ENCODE assay signal across 36 mouse cellular contexts in the genomic region with DNA sequence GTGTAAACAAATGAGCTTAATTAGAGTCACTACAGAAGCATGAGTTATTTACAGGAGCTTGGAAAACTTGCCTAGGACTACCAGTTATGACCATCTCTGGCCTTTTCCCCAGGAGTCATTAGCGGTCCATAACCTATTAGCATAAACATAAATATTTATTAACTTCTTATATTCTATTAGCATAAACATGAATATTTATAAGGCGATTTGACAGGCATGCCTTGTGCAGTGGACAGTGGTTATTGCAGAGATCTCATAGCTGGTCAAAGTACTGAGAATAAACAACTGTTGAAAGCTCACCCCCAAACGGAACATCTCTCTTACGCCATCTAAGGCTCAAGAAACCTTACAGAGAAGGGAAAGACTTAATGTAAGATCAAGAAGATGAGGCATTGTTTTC. TPM values are rescaled to one million over a fixed set of nuclear protein-coding genes. Genes with fewer than 3 reads are reported as not detected.
"Had no signal": no experiment of that assay in that cellular context is flagged by ENCODE, and none has a peak within 500 bp of the region (broad histone marks: within the 10 kb centered on the region; RNA-seq: fewer than 3 reads in every experiment).

No protein-coding gene starts in this region.

- H3K4me2 ChIP-seq: heart, embryonic 11.5 days; heart, embryonic 13.5 days; heart, embryonic 15.5 days; hindbrain, embryonic 15.5 days; limb, embryonic 12.5 days; liver, embryonic 11.5 days had no signal

- H3K27me3 ChIP-seq: heart, embryonic 15.5 days had no signal

- ATAC-seq: forebrain, postnatal 0 days; intestine, embryonic 16.5 days had no signal

- H3K4me3 ChIP-seq: heart, adult 2 months; heart, embryonic 13.5 days; heart, embryonic 15.5 days; hindbrain, embryonic 15.5 days; layer of hippocampus, adult 2 months; left cerebral cortex, adult 2 months; limb, embryonic 10.5 days; limb, embryonic 12.5 days had no signal

- H3K9me3 ChIP-seq: heart, embryonic 13.5 days; heart, embryonic 15.5 days; hindbrain, embryonic 15.5 days; limb, embryonic 10.5 days; limb, embryonic 12.5 days had no signal

- H3K9ac ChIP-seq: heart, embryonic 13.5 days; heart, embryonic 15.5 days; hindbrain, embryonic 15.5 days; limb, embryonic 12.5 days had no signal

- H3K4me1 ChIP-seq: heart, embryonic 13.5 days; heart, embryonic 15.5 days; hindbrain, embryonic 15.5 days; limb, embryonic 10.5 days; limb, embryonic 12.5 days had no signal

- H3K36me3 ChIP-seq: heart, embryonic 13.5 days; heart, embryonic 15.5 days; hindbrain, embryonic 15.5 days; limb, embryonic 10.5 days; limb, embryonic 12.5 days had no signal

- DNase-seq: forebrain, postnatal 0 days; gastrocnemius, postnatal 14 days; gastrocnemius, postnatal 36 days; heart, adult 11 months; heart, adult 2 months; heart, postnatal 14 days; heart, postnatal 36 days; kidney, adult 11 months; kidney, adult 8-10 months; kidney, postnatal 10 days; kidney, postnatal 25 days; kidney, postnatal 4 days; liver had no signal

- H3K27ac ChIP-seq: heart, adult 2 months; heart, embryonic 13.5 days; heart, embryonic 15.5 days; hindbrain, embryonic 15.5 days; layer of hippocampus, adult 2 months; left cerebral cortex, adult 2 months; limb, embryonic 10.5 days; limb, embryonic 12.5 days had no signal

RNA-seq across cellular contexts. Expression of a gene that starts 4.4 kb away (rescaled TPM):
- total RNA-seq: forebrain, postnatal 0 days; gastrocnemius, adult 18-20 months; gastrocnemius, adult 8-10 months; gastrocnemius, postnatal 14 days; gastrocnemius, postnatal 36 days; heart, adult 2 months; heart, postnatal 14 days; heart, postnatal 36 days; hematopoietic stem cell, adult 5-6 weeks; layer of hippocampus, postnatal 10 days; left cerebral cortex, adult 2 months; left cerebral cortex, postnatal 14 days; left cerebral cortex, postnatal 36 days had no signal
- polyA plus RNA-seq: forebrain, postnatal 0 days; gonadal fat pad, adult 2 months; heart, adult 2 months; heart, embryonic 11.5 days; heart, embryonic 13.5 days; heart, embryonic 15.5 days; heart, postnatal 0 days; hindbrain, embryonic 15.5 days; intestine, embryonic 14.5 days; intestine, embryonic 16.5 days; kidney, embryonic 14.5 days; kidney, embryonic 16.5 days; limb, embryonic 10.5 days; limb, embryonic 12.5 days; limb, embryonic 14.5 days; liver, embryonic 11.5 days had no signal

RNA-seq across cellular contexts. Expression of a gene that starts 7.6 kb away (rescaled TPM):
- total RNA-seq: forebrain, postnatal 0 days; gastrocnemius, adult 18-20 months; gastrocnemius, adult 8-10 months; gastrocnemius, postnatal 14 days; gastrocnemius, postnatal 36 days; heart, adult 2 months; heart, postnatal 14 days; heart, postnatal 36 days; hematopoietic stem cell, adult 5-6 weeks; layer of hippocampus, adult 2 months; layer of hippocampus, postnatal 10 days; layer of hippocampus, postnatal 25 days; left cerebral cortex, adult 2 months; left cerebral cortex, postnatal 14 days; left cerebral cortex, postnatal 36 days had no signal
- polyA plus RNA-seq: forebrain, postnatal 0 days; gonadal fat pad, adult 2 months; heart, adult 2 months; heart, embryonic 11.5 days; heart, embryonic 13.5 days; heart, embryonic 15.5 days; heart, postnatal 0 days; hindbrain, embryonic 15.5 days; intestine, embryonic 14.5 days; intestine, embryonic 16.5 days; kidney, embryonic 14.5 days; kidney, embryonic 16.5 days; limb, embryonic 10.5 days; limb, embryonic 12.5 days; limb, embryonic 14.5 days; liver, embryonic 11.5 days had no signal

RNA-seq across cellular contexts. Expression of a gene that starts 19.0 kb away (rescaled TPM):
- total RNA-seq: forebrain, postnatal 0 days; gastrocnemius, adult 18-20 months; gastrocnemius, adult 8-10 months; gastrocnemius, postnatal 14 days; gastrocnemius, postnatal 36 days; heart, adult 2 months; heart, postnatal 14 days; heart, postnatal 36 days; hematopoietic stem cell, adult 5-6 weeks; layer of hippocampus, adult 2 months; layer of hippocampus, postnatal 10 days; layer of hippocampus, postnatal 25 days; left cerebral cortex, adult 2 months; left cerebral cortex, postnatal 14 days; left cerebral cortex, postnatal 36 days had no signal
- polyA plus RNA-seq: forebrain, postnatal 0 days; gonadal fat pad, adult 2 months; heart, adult 2 months; heart, embryonic 11.5 days; heart, embryonic 13.5 days; heart, embryonic 15.5 days; heart, postnatal 0 days; hindbrain, embryonic 15.5 days; intestine, embryonic 14.5 days; intestine, embryonic 16.5 days; kidney, embryonic 14.5 days; kidney, embryonic 16.5 days; limb, embryonic 10.5 days; limb, embryonic 12.5 days; limb, embryonic 14.5 days; liver, embryonic 11.5 days had no signal

RNA-seq across cellular contexts. Expression of a gene that starts 27.6 kb away (rescaled TPM):
- total RNA-seq: forebrain, postnatal 0 days; gastrocnemius, adult 18-20 months; gastrocnemius, adult 8-10 months; gastrocnemius, postnatal 14 days; gastrocnemius, postnatal 36 days; heart, adult 2 months; heart, postnatal 14 days; heart, postnatal 36 days; hematopoietic stem cell, adult 5-6 weeks; layer of hippocampus, adult 2 months; layer of hippocampus, postnatal 10 days; layer of hippocampus, postnatal 25 days; left cerebral cortex, adult 2 months; left cerebral cortex, postnatal 14 days; left cerebral cortex, postnatal 36 days had no signal
- polyA plus RNA-seq: forebrain, postnatal 0 days; gonadal fat pad, adult 2 months; heart, adult 2 months; heart, embryonic 11.5 days; heart, embryonic 13.5 days; heart, embryonic 15.5 days; heart, postnatal 0 days; hindbrain, embryonic 15.5 days; intestine, embryonic 14.5 days; intestine, embryonic 16.5 days; kidney, embryonic 14.5 days; kidney, embryonic 16.5 days; limb, embryonic 10.5 days; limb, embryonic 12.5 days; limb, embryonic 14.5 days; liver, embryonic 11.5 days had no signal
